Mouse (Mus musculus) lung, postnatal 10 days (tissue): Measurements from ENCODE around the gene Ormdl2.
A peak's percentile ranks its signal among the peaks of the same experiment; 100 is the strongest.

Source experiments
- DNase-seq: peaks from one replicate; pipeline ENCODE4 v3.0.0; 2021

Gene Ormdl2

DNA sequence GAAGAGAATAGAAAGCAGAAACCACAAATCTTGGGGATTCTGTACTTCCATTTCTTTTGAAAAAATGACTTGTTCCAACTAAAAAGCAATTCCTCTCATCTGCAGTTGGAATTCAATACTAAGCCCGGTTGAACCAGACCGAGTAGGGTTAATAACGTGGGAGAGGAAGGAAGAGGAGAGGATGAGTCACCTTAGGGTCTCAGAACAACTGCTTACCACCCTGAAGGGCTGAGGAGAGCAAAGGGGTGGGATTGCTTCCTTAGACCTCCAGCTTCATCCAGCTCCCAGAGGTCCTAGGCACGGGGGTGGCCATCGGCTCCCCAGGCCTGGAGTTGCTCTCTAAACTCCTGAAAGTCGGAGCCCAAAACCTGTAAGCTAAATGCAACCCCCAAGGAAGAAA, 18.1 kb downstream of the Ormdl2 start:
- no peak for DNase-seq

DNA sequence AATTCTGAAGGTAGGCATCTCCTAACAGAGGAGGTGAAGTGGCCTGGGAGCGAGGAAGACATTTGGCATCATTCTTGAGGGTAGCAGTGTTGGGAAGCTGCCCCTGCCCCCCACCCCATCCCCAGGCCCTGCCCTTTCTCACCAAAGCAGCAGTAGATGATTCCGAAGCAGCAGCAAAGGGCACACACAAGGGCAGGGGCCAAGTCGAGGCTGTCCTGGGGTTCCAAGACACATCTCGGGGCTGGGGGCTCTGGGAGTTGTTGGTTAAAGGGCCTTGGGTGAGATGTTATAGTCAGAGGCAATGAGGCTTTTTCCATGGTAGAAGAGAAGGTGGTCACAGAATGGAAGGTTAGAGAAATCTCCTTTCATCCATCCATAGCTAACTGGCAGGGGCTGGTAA, 18.5 kb downstream of the Ormdl2 start:
- DNase-seq: no peak

DNA sequence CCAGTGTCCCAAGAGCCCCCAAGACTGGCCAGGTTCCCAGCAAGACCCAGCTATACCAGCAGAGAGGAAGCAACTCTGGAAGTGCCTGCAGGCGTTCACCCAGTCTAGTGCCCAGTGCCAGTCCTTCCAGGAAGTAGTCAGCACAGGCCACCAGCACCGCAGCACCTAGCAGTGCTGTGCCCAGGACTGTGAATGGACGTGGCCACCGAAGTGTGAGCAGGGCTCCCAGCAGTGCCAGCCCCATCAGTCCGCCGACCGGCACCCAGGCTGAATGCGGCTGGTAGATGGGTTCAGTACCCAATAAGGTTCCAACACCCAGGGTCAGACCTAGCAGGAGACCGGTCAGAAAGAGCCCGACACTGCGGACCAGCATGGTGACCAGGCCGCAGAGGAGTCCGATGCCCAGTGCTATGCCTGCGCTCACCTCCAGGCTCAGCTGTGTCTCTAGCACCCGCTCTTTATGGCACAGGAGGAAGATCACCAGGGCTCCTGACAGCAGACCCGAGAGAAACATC, 19.4 kb downstream of the Ormdl2 start:
- no peak for DNase-seq

DNA sequence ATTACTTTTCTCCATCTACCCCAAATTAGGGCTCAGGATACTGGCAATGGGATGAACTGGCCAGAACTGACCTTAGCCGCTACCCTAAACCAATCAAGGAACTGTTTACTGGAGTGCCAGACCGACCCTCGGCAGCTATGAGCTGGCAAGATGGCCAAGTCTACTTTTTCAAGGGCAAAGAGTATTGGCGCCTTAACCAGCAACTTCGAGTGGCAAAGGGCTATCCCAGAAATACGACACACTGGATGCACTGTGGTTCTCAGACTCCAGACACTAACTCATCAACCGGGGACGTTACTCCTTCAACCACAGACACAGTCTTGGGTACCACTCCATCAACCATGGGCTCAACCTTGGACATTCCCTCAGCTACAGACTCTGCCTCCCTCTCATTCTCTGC, 22.8 kb downstream of the Ormdl2 start:
- no peak for DNase-seq

DNA sequence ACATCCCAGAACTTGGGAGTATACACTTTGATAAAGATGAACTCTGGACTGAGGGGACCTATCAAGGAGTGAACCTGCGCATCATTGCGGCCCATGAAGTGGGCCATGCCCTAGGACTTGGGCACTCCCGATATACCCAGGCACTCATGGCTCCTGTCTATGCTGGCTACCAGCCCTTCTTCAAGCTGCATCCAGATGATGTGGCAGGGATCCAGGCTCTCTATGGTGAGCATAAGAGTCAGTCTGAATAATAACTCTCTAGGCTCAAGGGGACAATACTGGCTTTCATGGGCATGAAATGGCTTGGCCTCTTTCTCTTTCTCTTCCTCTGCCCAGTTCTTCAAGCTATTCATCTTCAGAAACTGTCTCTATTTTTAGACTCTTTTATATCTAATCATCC, 25.9 kb downstream of the Ormdl2 start:
- no peak for DNase-seq

DNA sequence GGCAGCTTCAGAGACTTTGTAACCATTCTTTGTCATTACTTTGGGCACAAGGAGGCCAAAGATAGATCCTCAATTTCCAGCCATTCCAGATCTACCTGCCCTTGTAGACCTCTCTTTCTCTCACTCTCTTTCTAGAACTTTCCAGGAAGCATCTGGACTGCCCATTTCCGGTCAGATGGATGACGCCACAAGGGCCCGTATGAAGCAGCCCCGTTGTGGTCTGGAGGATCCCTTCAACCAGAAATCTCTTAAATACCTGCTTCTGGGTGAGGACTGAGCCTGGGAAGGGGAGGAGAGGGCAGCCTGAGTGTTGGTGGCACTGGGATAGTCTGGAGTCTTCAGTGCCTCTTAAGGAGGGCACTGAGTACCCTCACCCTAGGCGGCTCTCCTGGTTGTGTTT, 27.1 kb downstream of the Ormdl2 start:
- no peak for DNase-seq

DNA sequence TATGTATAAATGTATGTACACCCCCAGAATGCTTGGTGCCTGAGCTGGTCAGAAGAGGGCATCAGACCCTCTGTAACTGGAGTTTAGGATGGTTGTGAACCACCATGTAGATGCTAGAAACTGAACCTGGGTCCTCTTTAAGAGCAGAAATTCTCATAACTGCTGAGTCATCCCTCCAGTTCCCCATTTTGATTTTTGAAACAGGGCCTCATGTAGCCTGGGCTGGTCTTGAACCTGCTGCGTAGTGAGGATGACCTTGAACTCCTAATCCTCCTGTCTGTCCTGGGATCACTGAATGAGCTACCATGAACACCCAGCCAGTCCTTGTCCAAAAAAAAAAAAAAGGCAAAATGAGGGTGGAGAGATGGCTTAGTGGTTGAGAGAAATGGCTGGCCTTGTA, 28.2 kb downstream of the Ormdl2 start:
- DNase-seq: no peak

DNA sequence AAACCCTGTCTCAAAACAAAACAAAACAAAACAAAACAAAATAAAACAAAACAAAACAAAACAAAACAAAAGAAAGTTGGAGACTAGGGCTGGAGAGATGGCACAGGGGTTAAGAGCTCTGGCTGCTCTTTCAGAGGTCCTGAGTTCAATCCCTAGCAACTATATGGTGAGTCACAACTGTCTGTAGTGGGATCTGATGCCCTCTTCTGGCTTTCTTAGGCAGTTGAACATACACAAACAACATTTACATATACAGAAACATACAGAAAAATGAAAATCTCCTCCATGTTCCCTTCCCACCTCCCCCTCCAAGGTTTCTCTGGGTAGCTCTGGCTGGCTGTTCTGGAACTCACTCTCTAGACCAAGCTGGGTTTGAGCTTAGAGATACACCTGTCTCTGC, 29.4 kb downstream of the Ormdl2 start:
- DNase-seq: no peak

DNA sequence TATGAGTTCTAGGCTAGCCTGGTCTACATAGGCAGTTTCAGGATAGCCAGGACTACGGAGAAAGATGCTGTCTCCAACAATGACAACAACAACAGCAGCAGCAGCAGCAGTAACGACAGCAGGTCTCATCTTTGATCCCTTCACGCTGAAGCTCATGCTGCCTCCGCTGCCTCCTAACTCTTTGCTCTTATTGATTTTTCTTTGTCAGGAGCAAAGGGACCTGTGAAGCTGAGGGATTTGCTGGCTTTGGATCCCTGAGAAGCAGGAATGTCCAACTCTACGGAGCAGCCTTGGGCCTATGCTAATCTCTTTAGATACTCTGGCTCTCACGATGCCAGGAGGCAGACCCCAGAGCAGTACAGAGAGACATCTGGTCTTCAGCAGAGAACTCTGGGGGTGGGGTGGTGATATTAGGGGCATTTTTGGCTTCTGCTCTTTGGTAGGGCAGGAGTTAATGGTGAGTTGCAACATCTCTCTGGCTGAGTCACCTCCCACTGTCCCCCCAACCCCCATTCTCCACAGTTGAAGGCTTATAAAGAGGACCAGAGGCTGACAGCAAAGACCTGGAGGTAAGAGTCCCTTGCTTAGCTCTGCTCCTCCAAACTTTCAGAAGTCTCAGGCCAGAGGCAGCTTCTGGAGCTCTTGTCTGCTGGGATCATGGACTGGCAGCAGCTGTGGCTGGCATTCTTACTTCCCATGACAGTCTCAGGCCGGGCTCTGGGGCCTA, 30.9 kb downstream of the Ormdl2 start, which contains the start of gene Mmp19:
Gene Mmp19 (plus strand): TSS at position 513 of the 727 bp plus-strand sequence.
- peak; percentile 53 for DNase-seq

DNA sequence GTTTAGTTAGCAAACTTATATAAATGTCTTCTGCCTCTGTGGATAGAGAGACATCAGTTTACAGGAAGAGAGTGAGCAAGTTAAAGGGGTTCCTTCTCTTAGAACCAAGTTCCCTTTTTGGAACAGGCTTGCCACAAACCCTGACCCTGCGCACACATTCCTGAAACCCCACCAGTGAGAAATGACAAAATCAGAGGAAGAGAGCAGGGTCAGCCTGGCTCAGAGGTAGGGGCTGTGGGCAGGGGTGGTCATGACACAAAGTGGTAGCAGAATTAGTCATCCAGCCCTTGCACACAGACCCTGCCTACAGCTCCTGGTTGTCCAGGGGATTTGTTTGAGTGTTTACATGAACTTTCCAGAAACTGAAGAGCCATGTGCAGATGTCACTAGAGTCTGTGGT, 41.2 kb downstream of the Ormdl2 start:
- no peak for DNase-seq

DNA sequence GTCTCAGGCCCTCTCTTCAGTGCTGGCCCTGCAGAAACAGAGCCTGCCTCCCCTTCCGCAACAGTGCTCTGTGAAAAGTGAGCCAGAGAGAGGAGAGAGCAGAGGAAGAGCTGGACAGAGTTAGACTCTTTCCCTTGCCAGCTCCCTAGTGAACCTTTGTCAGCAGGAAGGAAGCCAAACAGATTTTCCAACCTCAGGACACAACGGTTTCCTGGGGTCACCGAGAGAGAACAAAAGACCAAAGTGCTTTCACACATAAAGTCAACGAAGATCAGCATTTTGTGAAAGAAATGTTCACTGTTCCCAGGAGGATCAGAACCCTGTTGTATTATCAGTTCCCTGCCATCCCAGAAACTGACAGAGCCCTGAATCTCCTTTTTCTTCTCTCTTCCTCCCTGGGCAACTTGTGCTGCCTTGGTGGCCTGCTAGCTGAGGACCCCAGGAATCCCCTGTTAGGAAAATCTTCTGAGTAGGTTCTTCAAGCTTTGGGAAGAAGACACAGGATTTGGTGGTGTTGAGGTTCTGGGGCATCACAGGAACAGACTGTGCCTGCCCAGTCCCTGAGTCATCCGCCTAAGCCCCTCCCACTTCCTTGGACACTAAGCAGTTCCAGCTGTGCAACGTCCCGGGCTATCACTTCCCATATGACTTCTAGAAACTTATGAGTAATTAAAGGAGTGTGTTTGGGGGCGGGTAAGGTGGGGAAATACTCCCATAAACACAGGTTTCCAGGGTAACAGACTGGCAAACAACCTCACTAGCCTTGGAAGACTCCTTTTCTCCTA, 42.2 kb downstream of the Ormdl2 start:
- peak; percentile 95 for DNase-seq

DNA sequence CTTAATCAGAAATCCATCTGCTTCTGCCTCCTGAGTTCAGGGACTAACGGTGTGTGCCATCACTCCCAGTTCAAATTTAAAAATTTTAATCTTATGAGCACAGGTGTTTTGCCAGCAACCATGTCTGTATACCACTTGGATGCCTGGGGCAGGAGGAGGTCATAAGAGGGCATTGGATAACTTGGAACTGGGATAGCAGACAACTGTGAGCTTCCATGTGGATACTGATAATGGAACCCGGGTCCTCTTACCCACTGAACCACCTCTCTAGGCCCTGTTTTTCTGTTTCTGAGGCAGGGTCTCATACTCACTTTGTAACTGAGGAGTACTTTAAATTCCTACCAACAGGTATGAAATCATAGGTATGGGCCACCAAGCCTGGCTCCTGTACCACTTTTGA, 43.0 kb downstream of the Ormdl2 start:
- DNase-seq: no peak

DNA sequence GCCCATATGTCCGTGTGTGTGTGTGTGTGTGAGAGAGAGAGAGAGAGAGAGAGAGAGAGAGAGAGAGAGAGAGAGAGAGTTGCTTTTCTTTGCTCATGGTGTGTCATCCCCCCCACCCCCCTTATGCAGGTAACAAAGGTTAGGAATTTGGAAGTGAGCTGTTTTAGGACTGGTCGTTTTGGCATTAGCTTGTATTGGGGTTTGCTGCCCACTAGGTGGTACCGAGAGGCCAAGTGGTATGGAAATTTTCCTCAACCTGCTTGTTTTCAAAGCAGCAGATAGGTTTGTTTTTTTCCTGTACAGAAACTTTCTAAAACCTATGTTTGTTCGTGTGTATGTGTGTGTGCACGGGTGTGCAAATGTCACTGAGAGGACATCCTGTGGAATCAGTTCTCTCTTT, 47.8 kb downstream of the Ormdl2 start:
- DNase-seq: no peak

DNA sequence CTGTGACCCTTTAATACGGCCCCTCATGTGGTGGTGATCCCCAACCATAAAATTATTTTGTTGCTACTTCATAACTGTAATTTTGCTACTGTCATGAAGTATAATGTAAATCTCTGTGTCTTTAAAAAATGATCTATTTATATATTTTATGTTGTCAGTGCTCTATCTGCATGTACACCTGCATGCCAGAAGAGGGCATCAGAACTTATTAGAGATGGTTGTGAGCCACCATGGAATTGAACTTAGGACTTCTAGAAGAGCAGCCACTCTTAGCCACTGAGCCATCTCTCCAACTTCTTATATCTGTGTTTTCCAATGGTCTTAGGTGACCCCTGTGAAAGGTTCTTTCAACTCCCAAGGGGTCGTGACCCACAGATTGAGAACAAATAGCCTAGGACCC, 48.5 kb downstream of the Ormdl2 start:
- DNase-seq: no peak
